Mouse (Mus musculus) left cerebral cortex, adult 9 months (tissue): ENCODE data around the gene Ddi2.
"Not testable (repeated sequence)": the region's sequence is repeated elsewhere in the genome, so short reads cannot be mapped to it uniquely, and the experiment has no call there.

Source experiments
- DNase-seq, 2 experiments: peaks; one replicate each; pipeline ENCODE4 v3.0.0; 2022; ENCODE audit warnings: low spot score in 2 of 2

Gene Ddi2

DNA sequence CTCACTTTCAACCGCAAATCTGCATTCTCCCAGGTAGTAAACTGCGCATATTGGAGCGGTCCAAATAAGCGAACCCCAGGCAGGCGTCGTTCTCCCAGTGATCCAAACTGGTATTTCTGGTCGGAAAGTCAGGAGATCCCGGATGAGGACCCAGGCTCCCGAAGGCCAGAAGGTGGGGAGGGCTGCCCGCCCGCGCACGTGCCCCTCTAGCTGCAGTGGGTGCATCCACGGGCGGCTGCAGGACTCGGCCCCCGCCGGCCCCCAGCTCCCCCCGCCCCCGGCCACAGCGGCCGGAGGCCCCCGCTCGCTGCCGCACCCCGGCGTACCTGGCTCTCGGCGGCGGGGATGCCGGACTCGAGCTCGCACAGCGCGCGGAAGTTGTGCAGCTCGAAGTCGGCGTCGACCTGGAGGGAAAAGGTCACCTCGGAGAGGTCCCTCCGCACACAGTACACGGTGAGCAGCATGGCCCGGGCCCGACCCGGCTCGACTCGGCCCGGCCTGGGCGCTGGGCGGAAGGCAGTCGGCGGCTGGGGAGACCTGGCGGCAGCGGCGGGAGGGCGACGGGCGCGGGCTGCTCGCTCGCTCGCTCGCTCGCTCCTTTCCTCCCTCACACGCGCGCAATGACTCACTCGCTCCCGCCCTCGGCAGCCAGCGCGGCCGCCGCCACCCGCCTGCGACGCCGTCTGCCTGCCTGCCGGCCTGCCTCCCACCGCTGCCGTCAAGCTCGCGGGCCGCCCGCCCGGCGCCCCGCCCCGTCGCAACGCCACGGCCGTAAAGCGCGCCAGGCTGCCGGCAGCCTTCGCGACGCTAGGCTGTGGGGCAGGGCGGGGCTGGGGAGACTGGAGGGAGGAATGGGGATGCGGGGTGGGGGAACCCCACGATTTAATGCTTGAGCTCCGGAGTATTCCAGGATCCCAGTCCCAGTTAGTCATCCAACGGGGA lies at the start of gene Ddi2:
Gene Ddi2, minus strand, starts transcription at position 689 of the 942 bp plus-strand sequence.
- DNase-seq, result peak; percentile 70 to 87

DNA sequence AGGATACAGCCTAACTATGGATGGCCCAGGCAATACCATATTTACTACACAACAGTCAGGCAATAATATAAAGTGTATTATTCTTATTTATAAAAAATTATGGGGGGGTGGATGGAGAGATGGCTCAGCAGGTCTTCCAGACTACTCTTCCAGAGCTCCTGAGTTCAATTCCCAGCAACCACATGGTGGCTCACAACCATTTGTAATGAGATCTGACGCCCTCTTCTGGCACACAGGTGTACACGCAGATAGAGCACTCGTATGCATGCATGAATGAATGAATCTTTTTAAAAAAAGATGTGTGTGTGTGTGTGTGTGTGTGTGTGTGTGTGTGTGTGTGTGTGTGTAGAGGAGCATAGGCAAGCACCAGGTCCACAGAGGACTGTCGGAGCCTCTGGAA lies 49.8 kb upstream of the Ddi2 start:
- not testable (repeated sequence) for DNase-seq

DNA sequence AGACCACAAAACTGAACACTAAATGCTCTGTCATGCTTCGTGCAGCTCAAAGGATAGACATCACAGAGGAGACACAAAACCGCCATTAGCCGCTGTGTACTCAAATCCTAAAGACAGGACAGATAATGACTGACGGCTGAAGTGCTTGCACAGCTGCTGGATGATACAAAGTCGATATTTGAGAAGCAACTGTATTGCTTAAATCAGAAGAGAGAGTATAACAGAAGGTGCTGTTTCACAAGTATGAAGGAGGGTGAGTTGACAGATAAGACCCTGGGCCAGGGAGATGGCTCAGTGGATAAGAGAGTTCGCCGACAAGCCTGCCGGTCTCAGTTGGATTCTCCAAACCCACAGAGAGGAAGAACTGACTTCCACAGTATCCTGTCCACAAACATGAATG lies 48.6 kb upstream of the Ddi2 start:
- DNase-seq, result no peak

- no peak for DNase-seq
Observed at GRCm38 (mm10) chr4:141769501-141770160, 46.4 kb upstream of the Ddi2 start.

- DNase-seq, result peak in 1 of 2 experiments; percentile 33
Observed at GRCm38 (mm10) chr4:141767353-141768036, 44.3 kb upstream of the Ddi2 start.

DNA sequence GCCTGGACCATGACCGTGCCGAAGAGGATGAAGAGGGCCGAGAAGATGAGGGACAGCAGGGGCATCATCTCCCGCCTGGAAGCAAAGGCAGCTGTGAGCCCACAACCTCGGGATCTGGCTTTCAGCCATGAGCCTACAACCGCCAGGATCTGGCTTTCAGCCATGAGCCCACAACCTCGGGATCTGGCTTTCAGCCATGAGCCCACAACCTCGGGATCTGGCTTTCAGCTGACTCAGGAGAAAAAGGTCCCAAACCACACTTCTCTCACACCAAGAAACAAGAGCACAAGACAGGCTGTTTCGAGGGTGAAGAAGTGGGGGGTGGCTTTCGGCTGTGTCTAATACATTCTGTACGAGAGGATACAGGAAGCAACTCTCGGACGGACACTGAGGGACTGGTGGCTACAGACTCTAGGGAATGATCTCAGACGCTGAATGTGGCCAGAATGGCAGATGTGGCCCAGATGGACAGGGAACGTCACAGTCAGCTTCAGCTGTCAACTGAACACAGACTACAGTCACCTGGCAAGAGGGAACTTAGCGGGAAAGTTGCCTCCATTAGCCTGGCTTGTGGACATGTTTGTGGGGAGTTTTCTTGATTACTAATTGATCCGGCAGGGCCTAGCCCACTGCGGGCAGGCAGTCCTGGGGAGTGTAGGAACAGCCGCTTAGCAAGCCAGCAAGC lies 43.6 kb upstream of the Ddi2 start:
- DNase-seq, result peak in 1 of 2 experiments; percentile 56

DNA sequence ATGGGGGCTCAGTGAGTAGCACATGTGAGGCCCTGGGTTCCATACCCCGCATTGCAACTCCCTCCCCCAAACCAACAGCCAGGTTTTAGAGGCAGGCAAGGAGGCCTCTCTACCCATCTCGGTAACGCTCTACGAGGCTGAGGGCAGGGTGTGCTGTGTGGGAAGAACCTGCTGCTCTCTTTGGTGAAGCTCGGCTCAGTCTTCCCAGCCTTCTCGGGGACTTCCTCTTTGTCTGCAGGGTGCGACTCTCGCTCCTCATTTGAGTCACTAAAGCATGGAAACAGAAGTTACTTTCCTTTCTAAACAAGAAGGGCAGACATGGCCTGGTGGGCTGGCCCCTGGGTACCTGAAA lies 43.1 kb upstream of the Ddi2 start:
- DNase-seq, result no peak

GRCm38 (mm10) chr4:141765008-141765407 lies 41.8 kb upstream of the Ddi2 start:
- no peak for DNase-seq

DNA sequence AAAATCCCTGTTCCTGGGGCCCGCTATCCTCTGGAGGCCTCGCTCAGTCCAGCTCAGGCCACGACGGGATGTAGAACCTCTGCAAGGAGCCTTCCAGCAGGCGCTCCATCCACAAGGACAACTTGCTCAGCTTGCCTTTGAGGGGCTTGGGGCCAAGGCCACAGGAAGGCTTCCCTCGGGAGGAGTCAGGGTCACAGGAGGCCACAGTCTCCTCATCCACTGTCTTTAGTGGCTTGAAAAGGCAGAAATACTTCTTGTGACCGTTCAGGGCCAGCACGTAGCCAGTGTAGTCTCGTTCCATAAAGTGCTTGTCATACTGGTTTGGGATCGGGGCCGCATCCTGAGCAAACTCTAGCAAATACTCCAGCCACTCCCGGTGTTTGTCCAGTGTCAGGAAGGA lies 40.3 kb upstream of the Ddi2 start:
- DNase-seq, result no peak

GRCm38 (mm10) chr4:141762102-141762598 lies 38.9 kb upstream of the Ddi2 start:
- DNase-seq, result no peak

DNA sequence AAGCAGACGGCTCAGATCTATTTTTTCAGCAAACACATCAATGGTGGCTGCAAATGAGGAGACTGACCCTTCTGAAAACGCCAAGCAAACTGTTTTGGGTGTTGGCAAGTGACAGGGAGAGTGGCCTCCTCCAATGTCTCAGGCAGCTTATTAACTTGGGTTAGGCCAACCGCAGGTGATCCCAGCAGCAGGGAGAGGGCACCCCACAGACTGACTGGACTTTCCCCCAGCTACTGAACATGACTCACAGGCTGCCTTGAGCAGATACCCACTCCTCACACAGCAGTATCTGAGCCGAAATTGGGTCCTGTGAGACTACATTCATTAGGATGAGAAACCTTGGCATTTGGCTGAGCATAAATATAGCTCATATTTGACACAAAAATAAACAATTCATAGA lies 37.7 kb upstream of the Ddi2 start:
- DNase-seq, result no peak

GRCm38 (mm10) chr4:141758874-141759542 lies 35.8 kb upstream of the Ddi2 start:
- DNase-seq, result no peak

- no peak for DNase-seq
Observed at GRCm38 (mm10) chr4:141757124-141757523, 33.9 kb upstream of the Ddi2 start.

- DNase-seq, result no peak
Observed at GRCm38 (mm10) chr4:141755375-141755930, 32.2 kb upstream of the Ddi2 start.

GRCm38 (mm10) chr4:141752076-141752421 lies 28.8 kb upstream of the Ddi2 start:
- no peak for DNase-seq

- DNase-seq, result no peak
Observed at GRCm38 (mm10) chr4:141751419-141752075, 28.3 kb upstream of the Ddi2 start.

DNA sequence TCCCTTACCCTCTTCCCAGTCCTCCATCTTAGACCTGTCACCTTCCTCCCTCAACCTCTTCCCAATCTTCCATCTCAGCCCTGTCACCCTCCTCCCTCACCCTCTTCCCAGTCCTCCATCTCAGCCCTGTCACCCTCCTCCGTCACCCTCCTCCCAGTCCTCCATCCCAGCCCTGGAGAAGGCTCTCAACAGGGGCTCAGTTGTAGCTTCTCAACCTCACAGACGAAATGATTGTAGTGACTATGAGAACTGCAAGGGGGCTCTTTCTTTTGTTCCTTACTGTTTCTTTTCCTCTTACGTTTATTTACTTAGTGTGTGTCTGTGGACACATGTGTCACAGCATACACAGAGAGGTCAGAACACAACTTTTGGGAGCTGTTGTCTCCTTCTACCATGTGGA lies 27.6 kb upstream of the Ddi2 start:
- no peak for DNase-seq

DNA sequence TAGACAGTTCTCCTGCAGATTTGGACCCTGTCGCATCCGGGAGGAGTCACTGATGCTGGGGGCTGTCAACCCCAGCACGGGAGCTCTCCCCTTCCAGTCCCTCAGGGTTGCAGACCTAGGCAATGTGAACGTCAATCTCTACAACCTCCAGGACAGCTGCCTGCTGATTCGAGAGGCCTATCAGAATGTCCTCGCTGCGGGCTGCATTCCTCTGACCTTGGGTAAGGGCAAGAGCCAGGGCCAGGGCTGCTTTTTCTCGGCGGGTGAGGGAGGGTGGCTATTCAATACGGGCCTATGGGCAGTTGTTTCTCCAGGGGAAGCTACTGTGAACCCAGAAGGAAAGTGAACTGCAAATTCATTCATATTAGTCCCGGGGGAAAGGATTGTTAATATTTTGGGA lies 26.3 kb upstream of the Ddi2 start:
- no peak for DNase-seq

- DNase-seq, result no peak
Observed at GRCm38 (mm10) chr4:141746578-141747346, 23.5 kb upstream of the Ddi2 start, which contains the start of gene Agmat. Agmat (plus strand) TSS chr4:141746672.

- DNase-seq, result no peak
Observed at GRCm38 (mm10) chr4:141742381-141742780, 19.2 kb upstream of the Ddi2 start.
